Mouse (Mus musculus) heart, adult 2 months (tissue): ENCODE measurements at regions not wholly inside any gene's neighbourhood (a gene's known extent, or its start where the extent isn't known, plus 50 kb on each side); places are given as distances from the start of the nearest gene placed in this dataset.

Source experiments
- CTCF ChIP-seq: fragments of 200-600 bp; IDR thresholded peaks from 2 replicates; pipeline ENCODE4 v1.8.1; 2022; ENCODE audit warnings: antibody characterized with exemption, mild to moderate bottlenecking, moderate library complexity
- POLR2A ChIP-seq: fragments of 200-500 bp; IDR thresholded peaks from 2 replicates; pipeline ENCODE4 v1.6.1; 2011; ENCODE audit warnings: mild to moderate bottlenecking, low read depth, low read length, control low read depth; ENCODE audit not compliant: insufficient read depth

DNA sequence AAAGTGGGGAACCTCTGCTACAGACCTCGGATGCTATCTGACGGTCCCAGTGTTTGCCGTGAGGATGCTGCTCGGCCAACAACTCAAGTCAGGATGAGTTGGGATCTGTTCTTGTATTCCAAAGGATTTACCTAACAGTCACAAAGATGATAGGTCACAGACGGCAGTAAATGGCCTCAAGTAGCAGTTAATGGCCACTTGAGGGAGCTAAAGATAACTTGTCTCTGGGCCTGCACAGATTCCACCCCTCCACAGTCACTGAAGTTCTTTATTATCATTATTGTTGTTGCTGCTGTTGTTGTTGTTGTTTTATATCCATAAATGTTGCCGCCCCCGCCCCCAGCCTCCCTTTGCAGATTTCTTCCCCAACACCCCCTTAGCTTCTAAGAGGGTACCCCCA, 78.9 kb downstream of the Rpia start:
- TF ChIP-seq CTCF, result peak; percentile 56
- no peak for TF ChIP-seq POLR2A
